Mouse (Mus musculus) spleen, adult 2 months (tissue): ENCODE measurements around the gene Itga5.

Experiments
- CTCF ChIP-seq: fragments of 200-500 bp; IDR thresholded peaks from 2 replicates; pipeline ENCODE4 v1.5.1; 2011; ENCODE audit warnings: mild to moderate bottlenecking, inconsistent platforms; ENCODE audit not compliant: insufficient read depth, insufficient read length, insufficient replicate concordance; ENCODE audit errors: extremely low read depth
- POLR2A ChIP-seq: fragments of 200-500 bp; IDR thresholded peaks from 2 replicates; pipeline ENCODE4 v1.6.1; 2011; ENCODE audit warnings: low read depth, low read length, inconsistent platforms

DNA sequence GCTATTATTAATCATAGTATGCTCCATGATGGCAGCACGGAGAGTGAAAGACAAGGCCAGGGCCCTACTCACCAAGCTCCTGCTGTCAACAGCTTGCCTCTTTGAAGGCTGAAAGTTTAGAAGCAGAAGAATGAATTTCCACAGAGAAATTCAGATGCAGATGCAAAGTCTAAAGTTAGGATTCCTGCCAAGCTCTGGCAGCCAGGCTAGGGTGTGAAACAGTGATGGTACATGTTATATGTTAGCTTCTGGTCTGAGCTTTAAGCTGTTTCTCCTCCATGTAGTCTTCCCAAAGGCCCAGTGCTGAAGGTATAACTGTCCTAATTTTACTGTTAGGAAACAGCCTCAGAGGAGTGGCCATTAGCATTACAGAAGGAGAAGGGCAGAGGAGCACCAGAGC is 2.6 kb upstream of the Itga5 start:
- TF ChIP-seq POLR2A (no peak), CTCF (no peak)
